Mouse (Mus musculus) testis, adult 2 months (tissue): ENCODE results near the gene Arl15.

Experiments used
- CTCF ChIP-seq: fragments of 200-500 bp; IDR thresholded peaks from 2 replicates; pipeline ENCODE4 v1.5.1; 2012; ENCODE audit warnings: low read depth, mild to moderate bottlenecking, inconsistent platforms, low read length, moderate library complexity; ENCODE audit not compliant: control insufficient read depth, insufficient read depth, insufficient replicate concordance
- POLR2A ChIP-seq: fragments of 200-500 bp; IDR thresholded peaks from 2 replicates; pipeline ENCODE4 v1.6.1; 2012; ENCODE audit warnings: low read depth, mild to moderate bottlenecking, inconsistent platforms, low read length, moderate library complexity; ENCODE audit not compliant: control insufficient read depth

DNA sequence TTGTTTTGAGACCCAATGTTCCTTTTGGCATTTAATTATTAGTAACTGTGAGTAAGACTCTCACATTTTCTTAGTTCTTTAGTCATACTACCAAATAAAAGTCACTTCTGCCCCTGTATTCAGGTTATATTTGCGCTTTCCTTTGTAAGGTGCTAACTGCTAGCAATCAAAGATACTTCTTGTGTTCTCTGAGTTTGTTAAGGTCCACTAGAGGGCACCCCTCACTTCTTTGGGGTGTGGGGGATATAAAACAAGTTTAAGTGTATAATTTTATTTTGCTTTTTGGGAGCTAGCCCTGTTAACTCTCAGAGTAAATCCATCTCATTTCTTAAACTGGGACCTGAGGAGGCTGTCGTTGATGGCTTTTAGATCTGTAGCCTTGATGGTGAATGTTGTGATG is 73.4 kb downstream of the Arl15 start:
- TF ChIP-seq POLR2A = no peak
- TF ChIP-seq CTCF = no peak
